Comparison of ENCODE assay signal across 8 mouse cellular contexts in genomic region chr17:73804592-73805271, GRCm38 (mm10). TPM values are rescaled to one million over a fixed set of nuclear protein-coding genes. Genes with fewer than 3 reads are reported as not detected.
DNase-seq lines count a peak whose midpoint lies in the region; ATAC-seq lines count a peak whose summit lies in the region.

No protein-coding gene starts in this region.

- H3K9ac ChIP-seq in intestine, embryonic 16.5 days (ENCODE audit: low read depth, low read length): peak overlapping the region; percentile 66

- H3K36me3 ChIP-seq in intestine, embryonic 16.5 days (ENCODE audit: control insufficient read depth, insufficient read depth, low read length): no peaks in the 10 kb centered on the region
- H3K36me3 ChIP-seq in midbrain, embryonic 10.5 days: no peaks in the 10 kb centered on the region

- peak overlapping the region; percentile 56 for H3K4me3 ChIP-seq in intestine, embryonic 16.5 days (ENCODE audit: low read length)
- H3K4me3 ChIP-seq in midbrain, embryonic 10.5 days: peak overlapping the region; percentile 61

- peak overlapping the region; percentile 70 for H3K4me2 ChIP-seq in intestine, embryonic 16.5 days (ENCODE audit: low read depth, low read length)

- peak overlapping the region; percentile 61 for H3K27ac ChIP-seq in intestine, embryonic 16.5 days (ENCODE audit: low read length)
- peak overlapping the region; percentile 82 for H3K27ac ChIP-seq in midbrain, embryonic 10.5 days (replicated peaks)

- H3K27me3 ChIP-seq in intestine, embryonic 16.5 days (replicated peaks; ENCODE audit: control insufficient read depth, insufficient read depth, low read length): peaks cover 12% of the 10 kb centered on the region; the same call in 1 of the 2 replicates
- H3K27me3 ChIP-seq in midbrain, embryonic 10.5 days (ENCODE audit: low read depth, poor library complexity, severe bottlenecking): no peaks in the 10 kb centered on the region

- peak; percentile 94 for ATAC-seq in intestine, embryonic 16.5 days

- WGBS in intestine, embryonic 16.5 days: under 1% methylated on average over 45 of the region's 45 CpGs
- WGBS in midbrain, embryonic 10.5 days: under 1% methylated on average over 45 of the region's 45 CpGs

- intact Hi-C loops in left cerebral cortex, postnatal 25 days (cut with DNase I): loop anchor here (1.0 to 5.0 kb wide), 3 partner anchors 26 to 502 kb away; no protein-coding TSS in a partner anchor

- peaks cover 17% of the 10 kb centered on the region for H3K4me1 ChIP-seq in intestine, embryonic 16.5 days (ENCODE audit: control insufficient read depth, insufficient read depth, low read length)
- H3K4me1 ChIP-seq in midbrain, embryonic 10.5 days: peaks cover 13% of the 10 kb centered on the region

- no peaks in the 10 kb centered on the region for H3K9me3 ChIP-seq in intestine, embryonic 16.5 days (ENCODE audit: control insufficient read depth, low read length)
- no peaks in the 10 kb centered on the region for H3K9me3 ChIP-seq in midbrain, embryonic 10.5 days (replicated peaks)

- DNase-seq in adrenal gland, adult 18-20 months (ENCODE audit: low spot score in 2 of 2): peak; percentile 81 to 85
- peak; percentile 95 for DNase-seq in embryo, embryonic 10.5 days (ENCODE audit: low spot score)
- peak; percentile 49 to 79 for DNase-seq in gastrocnemius, postnatal 4 days (ENCODE audit: low spot score in 2 of 2)
- peak; percentile 96 to 99 for DNase-seq in left cerebral cortex, postnatal 25 days (ENCODE audit: low spot score in 2 of 2)
- peak; percentile 93 for DNase-seq in midbrain, embryonic 10.5 days (ENCODE audit: low spot score)
- DNase-seq in right cerebral cortex, postnatal 4 days: peak; percentile 90
- DNase-seq in yolk sac, embryonic 10.5 days (ENCODE audit: low spot score): peak; percentile 85

RNA-seq across cellular contexts. Expression of gene Ehd3, which starts 0.8 kb away (rescaled TPM):
- total RNA-seq in adrenal gland, adult 18-20 months (2021): 10 to 100 TPM; 59.2 to 70.6 TPM
- total RNA-seq in gastrocnemius, postnatal 4 days (2021): 1 to 10 TPM; 7.0 to 7.6 TPM
- polyA plus RNA-seq in intestine, embryonic 16.5 days (2015; fragmentation: Nextera tagmentation; extraction: Ambion mirVana): 6.3 and 6.6 TPM in 2 replicates
- total RNA-seq in left cerebral cortex, postnatal 25 days (2021): 10 to 100 TPM; 73.4 to 83.0 TPM
- polyA plus RNA-seq in midbrain, embryonic 10.5 days (2016; fragmentation: Nextera tagmentation; extraction: Ambion mirVana): 9.8 and 10.0 TPM in 2 replicates

Comparison
In these comparisons a context has a peak if more than half of its experiments do, and no peak if none do; other contexts are left out.
1. Peak in every context shown above with its lines: DNase-seq, ATAC-seq, H3K4me3 ChIP-seq and H3K27ac ChIP-seq.
2. RNA of gene Ehd3, which starts 0.8 kb away (total RNA-seq): 73.4 to 83.0 TPM in left cerebral cortex, postnatal 25 days and 59.2 to 70.6 TPM in adrenal gland, adult 18-20 months; 7.0 to 7.6 TPM in gastrocnemius, postnatal 4 days; every median in the first group is over 4 times any median in the second.